Mouse (Mus musculus): ENCODE data around the gene Usp35. TPM values are rescaled to one million over a fixed set of nuclear protein-coding genes. Genes with fewer than 3 reads are reported as not detected.

The Usp35 gene
- polyA plus RNA-seq, 1 experiment from 2014 or later, result 1.7 TPM

DNA sequence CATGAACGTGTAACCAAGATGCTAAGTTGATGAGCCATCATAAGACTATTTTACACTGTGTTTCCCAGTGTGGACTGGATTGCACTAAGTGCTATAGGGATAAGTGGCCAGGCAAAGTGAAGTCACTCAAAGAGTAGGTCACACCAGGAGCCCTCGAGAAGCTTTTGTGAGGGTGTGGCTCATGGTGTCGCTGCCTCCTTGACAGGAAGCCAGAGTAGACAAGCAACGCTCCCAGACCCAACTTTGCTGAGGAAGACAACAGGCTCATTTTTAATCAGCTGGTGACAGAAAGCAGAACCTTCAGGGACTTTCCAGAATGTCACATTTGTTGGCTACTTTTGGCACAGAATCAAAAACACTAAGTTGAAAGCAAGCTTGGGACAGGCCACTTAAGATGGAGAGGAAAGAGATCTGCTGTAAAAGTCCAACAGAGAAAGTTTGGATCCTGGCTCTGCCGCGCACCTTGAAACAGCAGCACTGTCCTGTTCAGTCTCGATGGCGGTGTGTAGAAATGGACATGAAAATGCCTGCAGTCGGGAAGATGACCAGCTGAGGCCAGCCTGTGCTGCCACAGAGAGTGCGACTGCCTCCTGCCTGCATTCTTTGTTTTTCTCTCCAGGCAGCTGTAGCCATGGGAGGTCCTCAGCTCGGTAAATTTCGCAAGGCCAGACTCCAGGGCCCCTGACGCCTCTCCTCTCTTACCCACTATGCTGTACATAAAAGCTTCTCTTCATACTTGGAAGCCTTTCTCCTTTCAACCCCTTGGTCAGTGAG lies 23.4 kb upstream of the Usp35 start:
- H3K27ac ChIP-seq (replicated peaks), result no peak overlapping the region
- H3K4me1 ChIP-seq, result peaks cover 14% of the 10 kb centered on the region; the same call in 1 of the 2 replicates
- H3K27me3 ChIP-seq (ENCODE audit: low read depth, poor library complexity, severe bottlenecking), result no peaks in the 10 kb centered on the region
- DNase-seq (ENCODE audit: low spot score), result no peak
- H3K36me3 ChIP-seq, result no peaks in the 10 kb centered on the region
- no peak overlapping the region for H3K4me3 ChIP-seq
- WGBS, result 46% methylated on average over 13 of the region's 13 CpGs
- no peaks in the 10 kb centered on the region for H3K9me3 ChIP-seq (replicated peaks)

DNA sequence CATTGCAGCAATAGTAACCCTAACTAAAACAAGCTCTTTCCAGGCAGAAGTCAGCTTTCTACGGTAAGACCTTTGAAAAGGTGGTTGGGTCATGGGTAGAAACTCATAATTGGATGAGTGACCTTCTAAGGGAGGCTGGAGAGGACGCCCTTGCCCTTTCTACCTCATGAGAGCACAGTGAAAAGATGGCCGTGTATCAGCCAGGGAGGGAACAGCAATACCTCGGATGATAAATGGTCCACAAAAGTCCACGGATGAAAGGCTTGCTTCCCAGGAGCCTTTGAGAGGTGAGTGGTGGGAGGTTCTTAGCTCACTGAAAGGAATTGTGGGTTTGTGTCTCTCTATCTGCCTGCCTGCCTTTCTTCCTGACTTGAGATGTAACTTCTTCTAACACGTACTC lies 21.5 kb upstream of the Usp35 start:
- no peak for DNase-seq (ENCODE audit: low spot score)
- no peaks in the 10 kb centered on the region for H3K36me3 ChIP-seq
- H3K4me1 ChIP-seq, result peaks cover 14% of the 10 kb centered on the region; the same call in 1 of the 2 replicates
- 91% methylated on average over 6 of the region's 6 CpGs for WGBS
- no peaks in the 10 kb centered on the region for H3K9me3 ChIP-seq (replicated peaks)
- no peak overlapping the region for H3K27ac ChIP-seq (replicated peaks)
- H3K4me3 ChIP-seq, result no peak overlapping the region
- H3K27me3 ChIP-seq (ENCODE audit: low read depth, poor library complexity, severe bottlenecking), result no peaks in the 10 kb centered on the region

DNA sequence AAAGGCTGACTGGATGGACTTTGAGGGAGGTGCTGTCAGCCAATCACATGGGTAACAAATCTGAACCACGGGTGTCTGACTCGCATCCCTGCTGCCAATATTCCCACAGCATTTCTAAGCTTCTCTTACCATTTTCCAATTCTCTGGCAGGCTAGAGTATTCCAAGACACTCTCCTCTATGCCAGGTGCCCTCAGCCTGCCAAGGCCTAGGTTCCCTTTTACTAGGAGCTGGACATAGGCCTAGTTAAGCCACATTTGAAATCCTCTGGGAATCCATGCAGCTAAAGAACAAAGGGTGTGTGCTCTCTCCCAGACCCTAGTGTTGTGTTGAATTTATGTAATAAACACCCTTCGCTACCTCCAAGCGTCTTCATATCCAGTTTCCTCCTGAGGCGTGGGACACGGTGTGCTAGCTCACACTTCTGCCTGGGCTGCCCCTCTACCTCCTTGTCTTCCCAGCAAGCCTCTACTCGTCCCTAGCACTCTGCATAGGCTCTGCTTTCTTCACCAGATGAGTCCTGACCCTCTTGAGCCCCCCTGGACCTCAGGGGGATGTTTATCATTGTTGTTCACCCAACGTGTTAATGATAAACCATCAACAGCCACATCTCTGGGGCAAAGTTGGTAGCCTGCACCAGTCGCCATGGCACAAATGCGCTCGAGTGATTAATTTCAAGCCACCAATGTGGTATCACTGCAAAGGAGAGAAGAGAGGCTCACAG lies 20.1 kb upstream of the Usp35 start:
- Histone ChIP-seq H3K9me3 (replicated peaks) (no peaks in the 10 kb centered on the region), H3K4me3 (no peak overlapping the region), H3K36me3 (peaks cover 7% of the 10 kb centered on the region; the same call in 1 of the 2 replicates), H3K27me3 (ENCODE audit: low read depth, poor library complexity, severe bottlenecking) (no peaks in the 10 kb centered on the region), H3K4me1 (peaks cover 14% of the 10 kb centered on the region; the same call in 1 of the 2 replicates), H3K27ac (replicated peaks) (no peak overlapping the region)
- WGBS, result 91% methylated on average over 11 of the region's 11 CpGs
- no peak for DNase-seq (ENCODE audit: low spot score)

DNA sequence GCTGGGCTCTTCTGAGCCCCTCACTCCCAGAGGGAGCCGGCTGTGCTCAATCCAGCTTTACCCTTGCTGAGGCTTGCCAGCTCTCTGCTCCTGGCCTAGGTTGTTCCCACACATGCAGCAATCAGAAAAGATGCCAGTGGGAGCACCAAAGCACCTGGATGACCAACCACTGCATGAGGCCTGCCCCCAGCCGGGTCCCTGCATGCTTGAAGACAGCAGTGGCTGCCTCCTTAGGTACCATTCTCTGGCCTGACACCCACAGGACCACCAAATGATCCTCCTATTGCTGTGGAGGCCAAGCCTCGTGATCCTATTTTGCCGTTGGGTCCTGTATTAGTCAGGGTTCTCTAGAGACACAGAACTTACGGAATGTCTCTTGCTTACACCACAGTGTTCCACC lies 19.1 kb upstream of the Usp35 start:
- H3K27ac ChIP-seq (replicated peaks), result no peak overlapping the region; the same call in 1 of the 2 replicates
- H3K36me3 ChIP-seq, result peaks cover 7% of the 10 kb centered on the region; the same call in 1 of the 2 replicates
- H3K27me3 ChIP-seq (ENCODE audit: low read depth, poor library complexity, severe bottlenecking), result no peaks in the 10 kb centered on the region
- peaks cover 14% of the 10 kb centered on the region; the same call in 1 of the 2 replicates for H3K4me1 ChIP-seq
- no peak overlapping the region for H3K4me3 ChIP-seq
- WGBS, result 83% methylated on average over 5 of the region's 5 CpGs
- no peak for DNase-seq (ENCODE audit: low spot score)
- H3K9me3 ChIP-seq (replicated peaks), result no peaks in the 10 kb centered on the region

DNA sequence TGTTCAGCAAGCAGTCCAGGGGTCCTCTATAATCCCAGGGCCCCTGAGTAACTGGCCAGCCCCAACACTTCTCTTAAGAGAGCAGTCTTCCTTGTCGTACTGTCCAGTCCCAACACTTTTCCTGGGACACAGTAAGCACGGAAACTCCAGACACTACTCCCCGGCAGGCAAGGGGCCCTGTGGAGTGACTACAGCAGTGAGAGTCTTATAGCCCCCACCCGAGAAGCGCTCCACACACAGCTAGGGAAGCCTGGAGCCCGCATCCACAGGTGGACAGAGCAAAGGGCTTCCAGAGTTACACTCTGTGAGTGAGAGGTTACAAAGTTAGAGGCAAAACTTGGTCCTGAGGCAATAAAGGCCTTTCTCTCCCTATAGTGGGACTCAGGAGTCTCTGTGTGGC lies 17.6 kb upstream of the Usp35 start:
- no peak for DNase-seq (ENCODE audit: low spot score)
- Histone ChIP-seq H3K27me3 (ENCODE audit: low read depth, poor library complexity, severe bottlenecking) (no peaks in the 10 kb centered on the region), H3K4me3 (no peak overlapping the region), H3K27ac (replicated peaks) (no peak overlapping the region), H3K9me3 (replicated peaks) (no peaks in the 10 kb centered on the region), H3K4me1 (peaks cover 16% of the 10 kb centered on the region; the same call in 1 of the 2 replicates), H3K36me3 (peaks cover 7% of the 10 kb centered on the region; the same call in 1 of the 2 replicates)
- WGBS, result 90% methylated on average over 6 of the region's 6 CpGs

DNA sequence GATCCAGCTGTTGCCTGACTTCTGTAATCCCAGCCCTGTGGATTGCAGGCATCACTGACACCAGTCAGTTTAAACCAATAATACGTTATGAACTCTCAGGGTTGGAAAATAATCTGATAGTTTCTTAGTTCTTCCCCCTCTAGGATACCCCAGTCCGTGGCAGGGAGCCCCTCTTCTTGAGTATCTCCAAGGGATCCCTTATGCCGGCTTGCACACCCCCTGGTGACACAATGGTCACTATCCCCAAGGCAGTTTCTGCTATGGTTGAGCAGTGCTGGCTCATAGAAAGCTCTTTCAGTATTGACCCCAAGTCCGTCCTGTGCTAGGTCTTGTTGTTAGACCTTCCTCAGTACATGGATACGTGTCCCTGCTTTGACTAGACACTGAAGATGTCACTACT lies 17.0 kb upstream of the Usp35 start:
- Histone ChIP-seq H3K4me3 (no peak overlapping the region), H3K27ac (replicated peaks) (no peak overlapping the region), H3K9me3 (replicated peaks) (no peaks in the 10 kb centered on the region), H3K36me3 (peaks cover 7% of the 10 kb centered on the region; the same call in 1 of the 2 replicates), H3K27me3 (ENCODE audit: low read depth, poor library complexity, severe bottlenecking) (no peaks in the 10 kb centered on the region), H3K4me1 (peaks cover 16% of the 10 kb centered on the region; the same call in 1 of the 2 replicates)
- no peak for DNase-seq (ENCODE audit: low spot score)
- 84% methylated on average over 5 of the region's 5 CpGs for WGBS

DNA sequence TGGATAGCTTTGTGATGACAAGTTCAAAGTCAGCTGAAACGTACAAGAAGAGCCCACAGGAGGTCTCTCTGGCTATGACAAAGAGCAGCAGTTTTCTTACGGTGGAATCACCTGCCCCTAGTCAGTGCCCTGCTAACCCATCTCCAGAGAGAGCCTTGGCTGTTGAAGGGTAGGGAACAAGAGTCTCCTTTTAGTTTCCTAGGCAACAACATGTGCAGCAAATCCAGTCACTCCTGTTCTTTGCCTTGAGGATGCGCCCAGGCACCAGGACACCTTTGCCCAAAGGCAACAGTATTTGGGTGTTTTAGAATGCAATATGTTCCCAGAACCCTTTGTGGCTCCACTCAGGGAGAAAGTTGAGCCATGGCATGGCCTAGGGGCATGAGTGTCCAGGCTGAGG lies 16.5 kb upstream of the Usp35 start:
- H3K36me3 ChIP-seq, result peaks cover 7% of the 10 kb centered on the region; the same call in 1 of the 2 replicates
- H3K4me1 ChIP-seq, result peaks cover 16% of the 10 kb centered on the region; the same call in 1 of the 2 replicates
- 84% methylated on average over 3 of the region's 3 CpGs for WGBS
- H3K27me3 ChIP-seq (ENCODE audit: low read depth, poor library complexity, severe bottlenecking), result no peaks in the 10 kb centered on the region
- H3K27ac ChIP-seq (replicated peaks), result no peak overlapping the region
- no peaks in the 10 kb centered on the region for H3K9me3 ChIP-seq (replicated peaks)
- H3K4me3 ChIP-seq, result no peak overlapping the region
- DNase-seq (ENCODE audit: low spot score), result no peak

DNA sequence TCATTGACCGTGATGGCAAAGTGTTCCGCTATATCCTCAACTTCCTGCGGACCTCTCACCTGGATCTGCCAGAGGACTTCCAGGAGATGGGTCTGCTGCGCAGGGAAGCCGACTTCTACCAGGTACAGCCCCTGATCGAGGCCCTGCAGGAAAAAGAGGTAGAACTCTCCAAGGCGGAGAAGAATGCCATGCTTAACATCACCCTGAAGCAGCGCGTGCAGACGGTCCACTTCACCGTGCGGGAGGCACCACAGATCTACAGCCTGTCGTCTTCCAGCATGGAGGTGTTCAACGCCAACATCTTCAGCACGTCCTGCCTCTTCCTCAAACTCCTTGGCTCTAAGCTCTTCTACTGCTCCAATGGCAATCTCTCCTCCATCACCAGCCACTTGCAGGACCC lies 15.6 kb upstream of the Usp35 start:
- 92% methylated on average over 15 of the region's 15 CpGs for WGBS
- peaks cover 16% of the 10 kb centered on the region; the same call in 1 of the 2 replicates for H3K4me1 ChIP-seq
- no peaks in the 10 kb centered on the region for H3K27me3 ChIP-seq (ENCODE audit: low read depth, poor library complexity, severe bottlenecking)
- H3K4me3 ChIP-seq, result no peak overlapping the region
- H3K9me3 ChIP-seq (replicated peaks), result no peaks in the 10 kb centered on the region
- no peak for DNase-seq (ENCODE audit: low spot score)
- H3K27ac ChIP-seq (replicated peaks), result no peak overlapping the region
- peaks cover 7% of the 10 kb centered on the region; the same call in 1 of the 2 replicates for H3K36me3 ChIP-seq

DNA sequence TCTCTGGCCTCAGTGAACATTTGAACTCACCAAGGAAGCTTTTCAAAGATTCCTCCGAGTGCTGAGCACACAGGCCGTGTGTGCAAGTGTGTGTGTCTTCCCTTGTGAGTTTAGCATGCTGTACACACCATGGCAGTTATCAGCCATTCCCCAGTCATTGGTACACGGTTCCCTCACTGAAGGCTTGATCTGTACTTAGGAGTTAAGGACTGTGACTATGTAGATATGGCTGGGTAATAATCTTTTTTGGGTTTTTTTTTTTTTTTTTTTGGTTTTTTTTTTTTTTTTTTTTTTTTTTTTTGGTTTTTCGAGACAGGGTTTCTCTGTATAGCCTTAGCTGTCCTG lies 15.0 kb upstream of the Usp35 start:
- H3K27me3 ChIP-seq (ENCODE audit: low read depth, poor library complexity, severe bottlenecking), result no peaks in the 10 kb centered on the region
- 81% methylated on average over 4 of the region's 4 CpGs for WGBS

DNA sequence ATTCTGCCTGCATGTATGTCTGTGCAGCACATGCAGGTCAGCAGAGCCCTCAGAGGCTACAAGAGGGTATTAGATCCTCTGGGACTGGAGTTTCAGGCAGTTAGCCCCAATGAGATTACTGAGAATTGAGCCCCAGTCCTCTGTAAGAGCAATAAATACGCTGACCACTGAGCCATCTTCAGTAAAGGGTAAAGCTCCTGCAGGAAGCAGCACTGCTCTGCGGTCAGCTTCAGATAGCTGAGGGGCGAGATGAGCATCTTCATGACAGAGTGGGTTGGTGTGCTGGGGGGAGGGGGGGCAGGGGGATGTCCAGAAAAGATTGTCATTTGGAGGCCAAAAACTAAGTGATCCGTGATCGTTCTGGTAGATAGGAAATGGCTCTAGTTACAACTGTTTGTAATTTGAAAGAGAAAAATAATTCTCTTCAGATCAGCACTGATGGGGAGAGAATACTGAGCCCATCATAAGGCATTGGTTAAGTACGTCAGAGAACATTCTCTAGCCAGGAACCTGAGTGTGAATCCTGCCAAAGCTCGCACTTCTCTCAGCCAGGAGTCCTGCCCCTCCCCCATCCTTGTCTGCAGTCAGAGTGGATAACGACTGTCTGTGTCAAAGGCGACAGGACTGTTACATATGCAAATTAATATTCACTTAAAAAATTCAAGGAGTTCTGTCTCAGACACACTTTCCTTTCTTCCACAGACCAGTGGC lies 14.4 kb upstream of the Usp35 start:
- Histone ChIP-seq H3K36me3 (peaks cover 7% of the 10 kb centered on the region; the same call in 1 of the 2 replicates), H3K27me3 (ENCODE audit: low read depth, poor library complexity, severe bottlenecking) (no peaks in the 10 kb centered on the region), H3K27ac (replicated peaks) (no peak overlapping the region), H3K4me3 (no peak overlapping the region), H3K4me1 (peaks cover 12% of the 10 kb centered on the region; the same call in 1 of the 2 replicates), H3K9me3 (replicated peaks) (no peaks in the 10 kb centered on the region)
- no peak for DNase-seq (ENCODE audit: low spot score)
- WGBS, result 81% methylated on average over 9 of the region's 9 CpGs

More for the DNA sequence above, 15.0 kb upstream of the Usp35 start:
- H3K27ac ChIP-seq (replicated peaks), result no peak overlapping the region
- peaks cover 15% of the 10 kb centered on the region; the same call in 1 of the 2 replicates for H3K4me1 ChIP-seq
- peaks cover 7% of the 10 kb centered on the region; the same call in 1 of the 2 replicates for H3K36me3 ChIP-seq
- DNase-seq (ENCODE audit: low spot score), result no peak
- H3K4me3 ChIP-seq, result no peak overlapping the region
- H3K9me3 ChIP-seq (replicated peaks), result no peaks in the 10 kb centered on the region

DNA sequence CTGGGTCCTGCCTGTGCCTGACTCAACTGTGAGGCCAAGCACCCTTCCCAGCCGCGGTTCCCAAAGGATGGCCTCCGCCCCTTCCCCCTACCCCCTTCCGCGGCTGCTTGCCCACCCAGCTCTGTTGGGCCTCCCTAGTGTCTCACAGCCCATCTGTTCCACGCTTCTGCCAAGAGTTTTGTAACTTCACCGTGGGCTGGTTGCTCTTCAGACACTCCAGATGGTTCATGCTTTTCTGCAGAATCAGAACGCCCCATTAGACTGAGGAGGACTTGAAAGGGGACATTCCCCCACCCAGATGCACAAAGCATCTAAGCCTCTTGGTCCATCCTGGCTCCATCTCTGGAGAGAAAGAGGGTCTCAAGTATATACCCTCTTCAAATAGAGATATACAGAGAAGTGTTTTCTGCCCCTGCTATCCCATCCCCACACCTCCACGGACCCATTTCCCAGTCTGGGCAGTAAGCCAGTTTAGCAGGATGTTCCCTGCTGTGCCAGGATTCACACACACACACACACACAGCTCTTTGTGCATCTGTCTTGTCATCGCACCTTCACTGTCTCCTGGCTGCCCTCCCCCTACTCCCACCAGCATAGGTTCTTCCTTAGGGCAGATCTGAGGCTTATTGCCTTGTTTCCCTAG lies 13.5 kb upstream of the Usp35 start:
- H3K4me3 ChIP-seq, result no peak overlapping the region
- H3K9me3 ChIP-seq (replicated peaks), result no peaks in the 10 kb centered on the region
- H3K27me3 ChIP-seq (ENCODE audit: low read depth, poor library complexity, severe bottlenecking), result no peaks in the 10 kb centered on the region
- H3K36me3 ChIP-seq, result peaks cover 7% of the 10 kb centered on the region; the same call in 1 of the 2 replicates
- peaks cover 8% of the 10 kb centered on the region; the same call in 1 of the 2 replicates for H3K4me1 ChIP-seq
- H3K27ac ChIP-seq (replicated peaks), result no peak overlapping the region; the same call in 1 of the 2 replicates
- WGBS, result 70% methylated on average over 10 of the region's 10 CpGs
- no peak for DNase-seq (ENCODE audit: low spot score)

DNA sequence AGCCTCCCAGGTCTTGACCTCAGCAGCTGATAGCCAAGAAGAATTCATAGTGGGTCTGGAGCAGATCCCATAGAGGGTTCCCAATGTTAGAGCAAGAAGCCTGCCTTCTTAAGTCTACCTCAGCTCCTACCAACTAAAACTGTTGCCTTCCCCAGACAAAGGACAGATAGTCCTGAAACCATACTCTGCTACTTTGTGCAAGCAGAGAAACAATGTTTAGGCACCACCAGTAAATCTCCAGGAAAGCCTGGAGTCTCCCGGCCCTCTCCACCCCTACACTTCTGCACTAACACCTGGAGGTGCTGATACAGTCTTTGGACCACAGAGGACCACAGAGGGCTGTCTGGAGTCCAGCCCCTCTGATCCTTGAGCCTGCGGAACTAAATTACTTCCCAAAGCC lies 12.8 kb upstream of the Usp35 start:
- Histone ChIP-seq H3K27ac (replicated peaks) (no peak overlapping the region), H3K9me3 (replicated peaks) (no peaks in the 10 kb centered on the region; the same call in 1 of the 2 replicates), H3K27me3 (ENCODE audit: low read depth, poor library complexity, severe bottlenecking) (no peaks in the 10 kb centered on the region), H3K4me1 (peaks cover 8% of the 10 kb centered on the region; the same call in 1 of the 2 replicates), H3K36me3 (peaks cover 7% of the 10 kb centered on the region; the same call in 1 of the 2 replicates), H3K4me3 (no peak overlapping the region)
- 83% methylated on average over 2 of the region's 2 CpGs for WGBS
- DNase-seq (ENCODE audit: low spot score), result no peak
